Mouse (Mus musculus) Patski (cell line): ENCODE data around the gene Mlc1. TPM values are rescaled to one million over a fixed set of nuclear protein-coding genes. Genes with fewer than 3 reads are reported as not detected.

Experiments used
- ATAC-seq: fragments of 100-300 bp; one replicate; pipeline ENCODE4 v1.8.0; 2021
- CTCF ChIA-PET: fragments of 350-600 bp; sonication (Branson Sonifier 250); formaldehyde crosslinking; loops from one replicate; lab custom pipeline; 2022; ENCODE audit warnings: inconsistent platforms; lab: Charles Lee
- POLR2A ChIA-PET: fragments of 350-600 bp; sonication (Branson Sonifier 250); formaldehyde crosslinking; loops from one replicate; lab custom pipeline; 2022; ENCODE audit warnings: antibody characterized with exemption, inconsistent platforms; lab: Charles Lee
- DNase-seq: peaks from one replicate; pipeline ENCODE4 v3.0.0-alpha.2; 2011; ENCODE audit warnings: low read depth, low spot score
- H3K27me3 ChIP-seq: fragments of 371-371 bp; one replicate; pipeline ENCODE4 v1.5.1; 2021
- CTCF ChIP-seq: fragments of 100-300 bp; IDR thresholded peaks from one replicate; pipeline ENCODE4 v1.5.1; 2021
- in situ Hi-C: fragments of 300-500 bp; cut with MboI; formaldehyde crosslinking; loops from 3 replicates; pipeline ENCODE4 v1.11.1; 2018; ENCODE audit warnings: low pct_unique_long_range_greater_than_20kb, mixed read lengths
- polyA plus RNA-seq: library from polyadenylated mRNA; unstranded; gene quantifications from one replicate; pipeline ENCODE4 v1.2.3, GENCODE M21; 2021

Mlc1 gene
- polyA plus RNA-seq, 1 experiment from 2014 or later: 0.06 TPM

GRCm38 (mm10) chr15:88942783-88943182, 36.0 kb downstream of the Mlc1 start:
- POLR2A ChIA-PET: no interaction called here
- no peak for DNase-seq

GRCm38 (mm10) chr15:88937291-88937650, 41.5 kb downstream of the Mlc1 start:
- no peak for TF ChIP-seq CTCF
- no peak for ATAC-seq
- peaks cover 3% of the 10 kb centered on the region for H3K27me3 ChIP-seq
- ChIA-PET POLR2A (interaction anchor here (1.0 to 1.4 kb wide), 3 partner anchors 14 to 76 kb away, joined by 3 to 7 read pairs (median 4); partner anchors contain the start of gene Pim3), CTCF (interaction anchor here (1.1 to 3.4 kb wide), 2 partner anchors 15 to 110 kb away, joined by 4 to 18 read pairs; no protein-coding TSS in a partner anchor)
- in situ Hi-C loops: no loop called here
- no peak for DNase-seq

More at GRCm38 (mm10) chr15:88942783-88943182, 36.0 kb downstream of the Mlc1 start:
- peaks cover 3% of the 10 kb centered on the region for H3K27me3 ChIP-seq
- TF ChIP-seq CTCF: no peak
- no peak for ATAC-seq
- in situ Hi-C loops: no loop called here
- CTCF ChIA-PET: no interaction called here

- ChIA-PET POLR2A (interaction anchor here (1.0 to 1.4 kb wide), 3 partner anchors 14 to 75 kb away, joined by 3 to 7 read pairs (median 4); partner anchors contain the start of gene Pim3), CTCF (interaction anchor here (1.1 to 3.4 kb wide), 3 partner anchors 15 to 109 kb away, joined by 3 to 18 read pairs (median 4); no protein-coding TSS in a partner anchor)
- ATAC-seq: peak; percentile 84
- no peak for TF ChIP-seq CTCF
- no peak for DNase-seq
- in situ Hi-C loops: no loop called here
- H3K27me3 ChIP-seq: no peaks in the 10 kb centered on the region
Observed at GRCm38 (mm10) chr15:88936619-88937290, 42.1 kb downstream of the Mlc1 start.

- DNase-seq: no peak
- POLR2A ChIA-PET: no interaction called here
- CTCF ChIA-PET: no interaction called here
- no peak for TF ChIP-seq CTCF
- in situ Hi-C loops: no loop called here
- H3K27me3 ChIP-seq: no peaks in the 10 kb centered on the region
- no peak for ATAC-seq
Observed at GRCm38 (mm10) chr15:88934141-88934540, 44.7 kb downstream of the Mlc1 start.

- H3K27me3 ChIP-seq: no peaks in the 10 kb centered on the region
- in situ Hi-C loops: no loop called here
- no peak for DNase-seq
- POLR2A ChIA-PET: no interaction called here
- CTCF ChIA-PET: interaction anchor here (0.8 to 1.4 kb wide), 2 partner anchors 11 to 105 kb away, joined by 3 read pairs; no protein-coding TSS in a partner anchor
- ATAC-seq: no peak
- no peak for TF ChIP-seq CTCF
Observed at GRCm38 (mm10) chr15:88932667-88933066, 46.1 kb downstream of the Mlc1 start.

GRCm38 (mm10) chr15:88921992-88922310, 56.9 kb downstream of the Mlc1 start:
- DNase-seq (no peak), ATAC-seq (no peak)
- in situ Hi-C loops: loop anchor here (5.0 kb wide), 2 partner anchors 45 to 95 kb away; no protein-coding TSS in a partner anchor
- ChIA-PET CTCF (interaction anchor here (0.6 to 4.4 kb wide), 23 partner anchors 9 to 155 kb away, joined by 3 to 59 read pairs (median 4); partner anchors contain the start of gene Alg12), POLR2A (interaction anchor here (0.6 to 2.6 kb wide), 6 partner anchors 32 to 1662 kb away, joined by 3 to 8 read pairs (median 3); partner anchors contain the start of genes Alg12 and Creld2)
- H3K27me3 ChIP-seq: peaks cover 19% of the 10 kb centered on the region
- TF ChIP-seq CTCF: no peak

GRCm38 (mm10) chr15:88921131-88921991, 57.4 kb downstream of the Mlc1 start:
- CTCF ChIA-PET: interaction anchor here (0.6 to 4.4 kb wide), 23 partner anchors 8 to 155 kb away, joined by 3 to 59 read pairs (median 4); partner anchors contain the start of gene Alg12
- peak; percentile 87 for TF ChIP-seq CTCF
- in situ Hi-C loops: loop anchor here (5.0 kb wide), 2 partner anchors 44 to 94 kb away; no protein-coding TSS in a partner anchor
- H3K27me3 ChIP-seq: peaks cover 15% of the 10 kb centered on the region
- ATAC-seq: peak; percentile 58
- POLR2A ChIA-PET: interaction anchor here (0.6 to 2.6 kb wide), 8 partner anchors 32 to 1662 kb away, joined by 3 to 8 read pairs (median 3); partner anchors contain the start of genes Alg12 and Creld2
- DNase-seq: no peak

- TF ChIP-seq CTCF: no peak
- DNase-seq (no peak), ATAC-seq (no peak)
- POLR2A ChIA-PET: interaction anchor here (1.6 kb wide), 1 partner anchor 92 kb away, joined by 4 read pairs; no protein-coding TSS in a partner anchor
- peaks cover 15% of the 10 kb centered on the region for H3K27me3 ChIP-seq
- in situ Hi-C loops: loop anchor here (5.0 kb wide), 2 partner anchors 43 to 93 kb away; no protein-coding TSS in a partner anchor
- CTCF ChIA-PET: interaction anchor here (0.9 to 4.4 kb wide), 4 partner anchors 16 to 96 kb away, joined by 4 to 59 read pairs (median 24); no protein-coding TSS in a partner anchor
Observed at GRCm38 (mm10) chr15:88920065-88920464, 58.7 kb downstream of the Mlc1 start.

- ATAC-seq (no peak), DNase-seq (no peak)
- no peak for TF ChIP-seq CTCF
- ChIA-PET POLR2A (no interaction called here), CTCF (no interaction called here)
- peaks cover 15% of the 10 kb centered on the region for H3K27me3 ChIP-seq
- in situ Hi-C loops: no loop called here
Observed at GRCm38 (mm10) chr15:88919328-88919727, 59.5 kb downstream of the Mlc1 start.

- TF ChIP-seq CTCF: no peak
- DNase-seq: no peak
- H3K27me3 ChIP-seq: peaks cover 15% of the 10 kb centered on the region
- ChIA-PET POLR2A (interaction anchor here (1.3 kb wide), 1 partner anchor 55 kb away, joined by 3 read pairs; no protein-coding TSS in a partner anchor), CTCF (interaction anchor here (1.0 kb wide), 1 partner anchor 89 kb away, joined by 4 read pairs; no protein-coding TSS in a partner anchor)
- no peak for ATAC-seq
- in situ Hi-C loops: no loop called here
Observed at GRCm38 (mm10) chr15:88917126-88917525, 61.7 kb downstream of the Mlc1 start.
